ENCODE assay signal across 16 mouse cellular contexts in the genomic region with DNA sequence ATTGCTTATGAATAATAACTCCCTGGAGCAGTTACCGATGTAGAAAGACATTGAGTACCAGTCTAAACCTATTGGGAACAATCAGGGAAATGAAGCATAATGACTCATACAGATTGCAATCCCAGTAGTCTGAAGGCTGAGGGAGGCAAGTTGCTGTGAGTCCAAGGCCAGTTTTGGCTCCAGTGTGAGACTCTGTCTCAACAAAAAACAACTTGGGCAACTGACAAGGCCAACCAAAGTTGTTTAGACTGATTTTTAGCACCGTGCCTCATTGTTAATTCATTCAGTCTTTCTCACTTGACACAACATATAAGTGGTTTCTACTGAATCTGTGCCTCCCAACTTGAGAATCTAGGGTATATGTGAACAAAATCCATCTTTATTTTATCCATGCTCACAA.
A peak's percentile ranks its signal among the peaks of the same experiment; 100 is the strongest.
DNase-seq lines count a peak whose midpoint lies in the region; ATAC-seq lines count a peak whose summit lies in the region.
"Had no signal": no experiment of that assay in that cellular context is flagged by ENCODE, and none has a peak within 500 bp of the region (broad histone marks: within the 10 kb centered on the region; RNA-seq: fewer than 3 reads in every experiment).

No protein-coding gene starts in this region.

- peak; percentile 21 for DNase-seq in adrenal gland, adult 8-10 months
- no peak for DNase-seq in adrenal gland, adult 18-20 months (ENCODE audit: low spot score in 2 of 2)
- DNase-seq in 3T3-L1 (ENCODE audit: low read depth, low spot score), result peak; percentile 48
- peak; percentile 18 for DNase-seq in NIH3T3 (ENCODE audit: low read depth)
- DNase-seq in adrenal gland, postnatal 36 days, result peak; percentile 0 to 13
- no peak for DNase-seq in lung, adult 18-20 months
- DNase-seq: cerebellum, adult 18-20 months; cerebellum, adult 9-11 months; gastrocnemius, postnatal 14 days; heart, postnatal 10 days; heart, postnatal 4 days; kidney, adult 11 months; kidney, adult 9 months had no signal

- no peak for ATAC-seq in monocyte, adult 5-6 weeks (replicated peaks; ENCODE audit: insufficient number of reproducible peaks, low FRiP score, low TSS enrichment, poor library complexity, severe bottlenecking)
- ATAC-seq: forebrain, embryonic 14.5 days; hindbrain, embryonic 16.5 days had no signal

Comparison
In these comparisons a context has a peak if more than half of its experiments do, and no peak if none do; other contexts are left out.
1. DNase-seq: peak in adrenal gland, adult 8-10 months (single experiment), 3T3-L1 (single experiment), NIH3T3 (single experiment) and adrenal gland, postnatal 36 days (2 of 2); none in adrenal gland, adult 18-20 months (0 of 2) and lung, adult 18-20 months (0 of 2).